Mouse (Mus musculus) testis, adult 2 months (tissue): ENCODE results near the gene Vkorc1l1. TPM values are rescaled to one million over a fixed set of nuclear protein-coding genes. Genes with fewer than 3 reads are reported as not detected.
A peak's percentile ranks its signal among the peaks of the same experiment; 100 is the strongest.
"Not testable (repeated sequence)": the region's sequence is repeated elsewhere in the genome, so short reads cannot be mapped to it uniquely, and the experiment has no call there.

Experiments
- H3K27ac ChIP-seq: fragments of 200-500 bp; 2 replicates; pipeline ENCODE4 v1.5.1; 2012; ENCODE audit warnings: low read depth, low read length; ENCODE audit not compliant: control insufficient read depth, insufficient read depth
- H3K27me3 ChIP-seq: fragments of 200-500 bp; 2 replicates; pipeline ENCODE4 v1.6.1; 2012; ENCODE audit warnings: mild to moderate bottlenecking, low read length, moderate library complexity; ENCODE audit not compliant: control insufficient read depth, insufficient read depth
- H3K36me3 ChIP-seq: fragments of 200-500 bp; 2 replicates; pipeline ENCODE4 v1.6.1; 2012; ENCODE audit warnings: mild to moderate bottlenecking, low read length; ENCODE audit not compliant: control insufficient read depth, insufficient read depth
- H3K4me1 ChIP-seq: fragments of 200-500 bp; 2 replicates; pipeline ENCODE4 v1.6.1; 2012; ENCODE audit warnings: low read length; ENCODE audit not compliant: control insufficient read depth, insufficient read depth
- H3K4me3 ChIP-seq: fragments of 200-500 bp; 2 replicates; pipeline ENCODE4 v1.5.1; 2012; ENCODE audit warnings: low read depth, mild to moderate bottlenecking, low read length, moderate library complexity, mixed read lengths; ENCODE audit not compliant: control insufficient read depth
- CTCF ChIP-seq: fragments of 200-500 bp; IDR thresholded peaks from 2 replicates; pipeline ENCODE4 v1.5.1; 2012; ENCODE audit warnings: low read depth, mild to moderate bottlenecking, inconsistent platforms, low read length, moderate library complexity; ENCODE audit not compliant: control insufficient read depth, insufficient read depth, insufficient replicate concordance
- POLR2A ChIP-seq: fragments of 200-500 bp; IDR thresholded peaks from 2 replicates; pipeline ENCODE4 v1.6.1; 2012; ENCODE audit warnings: low read depth, mild to moderate bottlenecking, inconsistent platforms, low read length, moderate library complexity; ENCODE audit not compliant: control insufficient read depth
- polyA plus RNA-seq: library from polyadenylated mRNA; depleted of rRNA; stranded (reverse); fragments of >200 nt; gene quantifications from 2 replicates; pipeline ENCODE4 v1.2.3, GENCODE M21; 2012

Gene Vkorc1l1
- polyA plus RNA-seq, 1 experiment, result 19.9 TPM

DNA sequence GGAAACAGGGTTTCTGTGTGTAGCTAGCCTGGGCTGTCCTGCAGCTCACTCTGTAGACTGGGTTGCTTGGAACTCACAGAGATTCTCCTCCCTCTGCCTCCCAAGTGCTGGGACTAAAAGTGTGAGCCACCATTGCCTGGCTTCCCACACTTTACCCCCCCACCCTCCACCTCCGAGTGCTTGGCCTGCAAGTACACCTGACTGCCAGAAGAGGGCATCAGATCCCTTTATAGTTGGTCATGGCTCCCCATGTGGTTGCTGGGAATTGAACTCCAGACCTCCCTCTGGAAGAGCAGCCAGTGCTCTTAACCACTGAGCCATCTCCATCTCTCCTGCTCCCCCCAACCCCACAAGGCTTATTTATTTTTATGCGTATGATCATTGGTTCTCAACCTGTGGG, 27.7 kb upstream of the Vkorc1l1 start:
- H3K27me3 ChIP-seq, result no peaks in the 10 kb centered on the region
- TF ChIP-seq CTCF (peak; percentile 61; the same call in 1 of the 2 replicates), POLR2A (no peak)

DNA sequence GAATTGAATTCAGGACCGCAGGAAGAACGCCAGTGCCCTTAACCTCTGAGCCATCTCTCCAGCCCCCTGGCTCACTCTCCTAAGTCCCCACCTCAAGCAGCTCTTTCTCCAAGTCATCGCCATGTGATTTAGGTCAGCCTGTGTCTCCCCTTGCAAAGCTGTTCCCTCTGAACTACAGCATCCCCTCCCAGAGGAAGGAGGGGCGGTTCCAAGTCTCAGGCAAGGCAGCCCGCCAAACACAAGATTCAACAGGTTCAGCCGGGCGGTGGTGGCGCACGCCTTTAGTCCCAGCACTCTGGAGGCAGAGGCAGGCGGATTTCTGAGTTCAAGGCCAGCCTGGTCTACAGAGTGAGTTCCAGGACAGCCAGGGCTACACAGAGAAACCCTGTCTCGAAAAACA, 26.3 kb upstream of the Vkorc1l1 start:
- H3K4me3 ChIP-seq, H3K27me3 ChIP-seq, H3K27ac ChIP-seq, H3K4me1 ChIP-seq, H3K36me3 ChIP-seq: not testable (repeated sequence)

More for the DNA sequence above, 27.7 kb upstream of the Vkorc1l1 start:
- H3K4me3 ChIP-seq, result no peak overlapping the region
- H3K27ac ChIP-seq, result no peak overlapping the region
- peaks cover 3% of the 10 kb centered on the region for H3K4me1 ChIP-seq
- no peaks in the 10 kb centered on the region for H3K36me3 ChIP-seq

DNA sequence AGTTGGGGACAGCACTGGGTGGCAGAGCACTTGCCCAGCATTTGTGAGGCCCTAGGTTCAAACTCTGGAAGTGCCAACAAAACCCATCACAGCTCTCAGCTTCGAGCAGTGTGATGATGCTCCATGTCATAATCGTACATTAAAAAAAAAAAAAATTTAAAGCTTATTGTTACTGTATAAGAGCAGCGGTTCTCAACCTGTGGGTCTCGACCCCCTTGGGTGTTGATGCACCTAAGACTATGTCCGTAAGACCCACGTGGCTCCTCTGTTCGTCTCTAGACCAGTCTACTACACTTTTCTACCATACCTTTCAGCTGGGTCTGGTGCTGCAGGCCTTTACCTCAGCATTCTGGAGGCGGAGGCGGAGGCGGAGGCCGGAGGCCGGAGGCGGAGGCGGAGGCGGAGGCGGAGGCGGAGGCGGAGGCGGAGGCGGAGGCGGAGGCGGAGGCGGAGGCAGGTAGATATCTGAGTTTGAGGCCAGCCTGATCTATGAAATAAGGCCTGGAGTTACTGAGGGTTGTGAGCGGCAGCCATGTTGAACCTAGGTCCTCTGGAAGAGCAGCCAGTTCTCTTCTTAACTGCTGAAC, 23.6 kb upstream of the Vkorc1l1 start:
- no peaks in the 10 kb centered on the region for H3K36me3 ChIP-seq
- H3K27me3 ChIP-seq, result no peaks in the 10 kb centered on the region
- H3K4me3 ChIP-seq, result peak overlapping the region; percentile 74
- H3K4me1 ChIP-seq, result peaks cover 3% of the 10 kb centered on the region
- H3K27ac ChIP-seq, result no peak overlapping the region
- TF ChIP-seq POLR2A (no peak), CTCF (no peak)

DNA sequence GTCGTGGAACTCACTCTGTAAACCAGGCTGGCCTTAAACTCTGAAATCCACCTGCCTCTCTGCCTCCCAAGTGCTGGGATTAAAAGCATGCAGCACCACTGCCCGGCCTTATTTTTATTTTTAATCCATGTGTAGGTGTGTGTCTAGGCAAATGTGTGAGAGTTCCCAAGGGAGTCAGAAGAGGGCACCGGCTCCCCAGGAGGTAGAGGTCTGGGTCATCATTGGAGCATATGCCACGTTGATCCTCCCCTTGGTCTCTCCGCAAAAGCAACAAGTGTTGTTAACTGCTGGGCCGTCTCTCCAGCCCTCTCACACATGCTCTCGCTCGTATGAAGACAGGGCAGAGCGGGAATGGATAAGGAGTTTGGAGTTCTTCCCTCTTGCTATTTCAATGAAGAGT, 23.0 kb upstream of the Vkorc1l1 start:
- H3K4me1 ChIP-seq, result peaks cover 3% of the 10 kb centered on the region
- no peaks in the 10 kb centered on the region for H3K36me3 ChIP-seq
- TF ChIP-seq POLR2A (no peak), CTCF (no peak)
- H3K4me3 ChIP-seq, result peak overlapping the region; percentile 74
- H3K27ac ChIP-seq, result no peak overlapping the region
- H3K27me3 ChIP-seq, result no peaks in the 10 kb centered on the region

DNA sequence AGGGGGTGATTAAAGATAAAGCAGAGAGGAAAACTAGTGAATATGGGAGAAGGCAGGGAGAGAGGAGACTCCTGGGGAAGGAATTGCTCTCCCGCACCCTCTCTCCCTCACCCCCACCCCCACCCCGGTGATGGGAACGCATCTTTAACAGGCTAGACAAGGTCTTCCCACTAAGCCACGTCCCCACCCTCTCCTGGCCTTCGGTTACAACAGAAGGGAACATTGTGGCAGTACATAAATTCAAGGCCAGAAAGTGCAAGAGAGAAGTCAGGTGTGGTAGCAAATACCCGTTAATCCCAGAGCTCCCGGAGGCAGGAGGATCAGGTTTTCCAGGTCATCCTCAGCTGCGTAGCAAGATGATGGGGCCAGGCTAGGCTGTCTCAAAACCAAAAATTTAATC, 22.4 kb upstream of the Vkorc1l1 start:
- no peaks in the 10 kb centered on the region for H3K27me3 ChIP-seq
- H3K4me1 ChIP-seq, result peaks cover 3% of the 10 kb centered on the region
- H3K36me3 ChIP-seq, result no peaks in the 10 kb centered on the region
- TF ChIP-seq POLR2A (no peak), CTCF (no peak)
- no peak overlapping the region; the same call in 1 of the 2 replicates for H3K4me3 ChIP-seq
- no peak overlapping the region for H3K27ac ChIP-seq

DNA sequence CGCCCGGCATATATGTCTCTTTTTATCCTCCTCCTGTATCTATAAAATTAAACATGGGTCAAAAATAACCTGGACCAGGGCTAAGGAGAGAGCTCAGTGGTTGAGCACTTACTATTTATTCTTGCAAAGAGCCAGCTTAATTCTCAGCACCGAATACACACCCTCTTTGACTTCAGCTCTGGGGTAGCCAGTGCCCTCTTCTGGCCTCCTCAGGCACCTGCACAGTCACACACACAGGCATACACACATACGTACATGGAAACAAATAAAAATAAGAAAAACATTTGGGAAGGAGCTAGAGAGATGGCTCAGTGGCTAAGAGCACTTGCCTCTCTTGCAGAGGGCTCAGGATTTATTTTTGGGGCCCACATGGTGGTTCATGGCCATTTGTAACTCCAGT, 19.8 kb upstream of the Vkorc1l1 start:
- H3K27me3 ChIP-seq, result no peaks in the 10 kb centered on the region
- H3K4me3 ChIP-seq, result no peak overlapping the region
- no peak overlapping the region for H3K27ac ChIP-seq
- no peak for TF ChIP-seq POLR2A
- TF ChIP-seq CTCF, result no peak
- H3K4me1 ChIP-seq, result peaks cover 3% of the 10 kb centered on the region
- no peaks in the 10 kb centered on the region for H3K36me3 ChIP-seq

DNA sequence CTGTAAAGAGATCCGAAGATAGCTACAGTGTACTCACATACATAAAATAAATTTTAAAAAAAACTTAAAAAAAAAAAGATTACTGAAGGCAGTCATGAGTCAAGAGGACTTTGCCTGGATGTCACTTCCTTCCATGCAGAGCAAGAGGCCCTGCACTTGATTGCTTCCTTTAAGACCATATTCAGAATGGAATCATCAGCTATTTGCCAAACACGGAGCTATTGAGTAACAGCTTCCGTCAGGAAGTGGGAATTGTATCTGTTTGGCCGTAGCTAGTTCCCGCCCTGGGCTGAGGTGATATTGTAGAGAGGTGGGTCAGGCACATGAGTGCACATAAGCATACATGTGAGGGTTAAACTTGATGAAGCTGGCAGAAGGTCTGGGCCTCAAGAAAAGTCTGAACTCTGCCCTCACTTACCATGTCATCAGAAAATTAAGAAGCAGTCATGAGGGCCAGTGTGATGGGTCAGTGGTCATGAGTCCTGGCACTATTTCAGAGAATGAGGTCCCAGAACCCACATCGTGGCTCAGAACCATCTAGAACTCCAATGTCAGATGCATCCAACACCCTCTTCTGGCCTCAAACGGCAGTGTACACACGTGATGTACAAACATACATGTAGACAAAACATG, 16.8 kb upstream of the Vkorc1l1 start:
- Histone ChIP-seq H3K27ac (no peak overlapping the region), H3K4me1 (no peaks in the 10 kb centered on the region), H3K27me3 (no peaks in the 10 kb centered on the region), H3K4me3 (no peak overlapping the region), H3K36me3 (no peaks in the 10 kb centered on the region)
- no peak for TF ChIP-seq POLR2A
- TF ChIP-seq CTCF, result no peak
